Mouse (Mus musculus) hindbrain, embryonic 15.5 days (tissue): ENCODE results near the gene Syndig1l. TPM values are rescaled to one million over a fixed set of nuclear protein-coding genes. Genes with fewer than 3 reads are reported as not detected.
A peak's percentile ranks its signal among the peaks of the same experiment; 100 is the strongest.

Source experiments
- ATAC-seq: fragments of 200-750 bp; cut with Nextera tagmentation; 2 replicates; pipeline ENCODE4 v1.8.0; 2017; ENCODE audit warnings: low read depth, moderate number of reproducible peaks, moderate TSS enrichment; ENCODE audit not compliant: low FRiP score
- H3K27ac ChIP-seq: fragments of 300-500 bp; sonication (generic); replicated peaks from 2 replicates; pipeline ENCODE4 v1.5.1; 2015; ENCODE audit warnings: mild to moderate bottlenecking, inconsistent platforms
- H3K27me3 ChIP-seq: fragments of 300-500 bp; sonication (generic); 2 replicates; pipeline ENCODE4 v1.6.1; 2015; ENCODE audit warnings: control low read depth, inconsistent platforms
- H3K36me3 ChIP-seq: fragments of 300-500 bp; sonication (generic); 2 replicates; pipeline ENCODE4 v1.6.1; 2015; ENCODE audit warnings: control low read depth, inconsistent platforms
- H3K4me1 ChIP-seq: fragments of 300-500 bp; sonication (generic); replicated peaks from 2 replicates; pipeline ENCODE4 v1.6.1; 2015; ENCODE audit warnings: control low read depth, inconsistent platforms
- H3K4me2 ChIP-seq: fragments of 300-500 bp; sonication (generic); 2 replicates; pipeline ENCODE4 v1.6.1; 2015; ENCODE audit warnings: moderate library complexity, mild to moderate bottlenecking, inconsistent platforms
- H3K4me3 ChIP-seq: fragments of 300-500 bp; sonication (generic); 2 replicates; pipeline ENCODE4 v1.5.1; 2015; ENCODE audit warnings: mild to moderate bottlenecking, inconsistent platforms
- H3K9ac ChIP-seq: fragments of 300-500 bp; sonication (generic); 2 replicates; pipeline ENCODE4 v1.6.1; 2015; ENCODE audit warnings: inconsistent platforms
- H3K9me3 ChIP-seq: fragments of 300-500 bp; sonication (generic); 2 replicates; pipeline ENCODE4 v1.6.1; 2016; ENCODE audit warnings: control low read depth, inconsistent platforms
- WGBS: fragments of 180-500 bp; shearing (Covaris S2); methylation state at CpG from one replicate; pipeline ENCODE4 v1.1.7; 2015; 5-methylcytosine and 5-hydroxymethylcytosine counted together
- polyA plus RNA-seq: library from polyadenylated mRNA; unstranded; fragments of >200 nt; fragmentation: Nextera tagmentation; extraction: Ambion mirVana; gene quantifications from 2 replicates; pipeline ENCODE4 v1.2.1, GENCODE M21; 2015

The Syndig1l gene
- polyA plus RNA-seq, 1 experiment from 2014 or later: 12.0 TPM

DNA sequence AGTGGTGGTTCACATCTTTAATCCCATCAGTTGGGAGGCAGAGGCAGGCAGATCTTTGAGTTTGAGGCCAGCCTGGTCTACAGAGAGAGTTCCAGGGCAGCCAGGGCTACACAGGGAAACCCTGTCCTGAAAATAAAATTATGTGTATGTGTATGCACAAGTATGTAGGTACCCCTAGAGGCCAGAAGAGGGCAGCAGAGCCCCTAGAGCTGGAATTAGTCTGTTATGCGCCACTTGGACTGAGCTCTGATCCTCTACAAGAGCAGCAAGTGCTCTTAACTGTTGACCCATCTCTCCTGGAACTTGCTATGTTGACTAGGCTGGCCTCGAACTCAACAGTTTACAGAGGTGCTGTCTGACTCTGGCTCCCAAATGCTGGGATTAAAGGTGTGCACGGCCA lies 28.1 kb downstream of the Syndig1l start:
- Histone ChIP-seq H3K9ac (no peak overlapping the region), H3K4me3 (no peak overlapping the region), H3K4me1 (peaks cover 12% of the 10 kb centered on the region), H3K36me3 (no peaks in the 10 kb centered on the region), H3K27me3 (no peaks in the 10 kb centered on the region), H3K27ac (no peak overlapping the region), H3K4me2 (no peak overlapping the region), H3K9me3 (no peaks in the 10 kb centered on the region)
- no peak for ATAC-seq
- 95% methylated on average over 3 of the region's 3 CpGs for WGBS

DNA sequence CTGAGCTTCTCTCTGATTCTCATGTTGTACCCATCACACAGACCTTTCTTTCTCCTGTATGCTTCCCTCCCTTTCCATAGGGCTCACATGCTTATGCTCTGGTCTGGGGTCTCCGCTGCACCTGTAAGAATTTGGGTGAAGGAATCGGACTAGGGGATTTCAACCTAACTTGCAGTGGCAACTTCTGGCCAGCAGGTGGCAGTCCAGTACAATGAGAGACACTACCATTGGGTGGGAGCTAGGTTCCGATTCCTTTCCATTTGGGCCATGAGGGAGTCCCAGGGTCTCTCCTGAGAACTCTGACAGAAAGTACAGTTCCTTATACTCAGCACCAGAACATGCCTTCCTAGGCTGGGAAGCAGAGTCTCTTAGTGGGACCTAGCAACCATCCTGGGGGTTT lies 44.7 kb downstream of the Syndig1l start:
- H3K36me3 ChIP-seq: no peaks in the 10 kb centered on the region
- no peak overlapping the region for H3K9ac ChIP-seq
- no peaks in the 10 kb centered on the region for H3K9me3 ChIP-seq
- no peak overlapping the region for H3K4me2 ChIP-seq
- no peak overlapping the region for H3K4me3 ChIP-seq
- no peaks in the 10 kb centered on the region for H3K4me1 ChIP-seq
- H3K27ac ChIP-seq: no peak overlapping the region
- WGBS: 19% methylated on average over 3 of the region's 3 CpGs
- peak; percentile 65; the same call in 1 of the 2 replicates for ATAC-seq
- peaks cover 14% of the 10 kb centered on the region; the same call in 1 of the 2 replicates for H3K27me3 ChIP-seq

DNA sequence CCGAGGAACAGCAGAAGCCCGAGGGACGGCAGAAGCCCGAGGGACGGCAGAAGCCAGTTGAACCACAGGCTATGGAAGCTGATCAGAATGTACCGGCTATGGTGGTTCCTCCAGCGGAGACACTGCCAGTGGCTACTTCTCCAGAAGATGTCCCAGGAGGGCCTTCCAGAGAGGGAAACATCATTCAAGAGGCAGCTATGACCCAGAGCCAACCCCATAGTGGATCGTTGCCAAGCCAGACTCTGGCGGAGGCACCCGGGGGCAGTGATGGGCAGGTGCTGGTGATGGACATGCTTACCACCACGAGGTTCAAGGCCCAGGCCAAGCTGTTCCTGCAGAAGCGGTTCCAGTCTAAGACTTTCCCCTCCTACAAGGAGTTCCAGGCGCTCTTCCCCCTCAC lies 48.4 kb downstream of the Syndig1l start:
- Histone ChIP-seq H3K27ac (no peak overlapping the region), H3K27me3 (peaks cover 14% of the 10 kb centered on the region; the same call in 1 of the 2 replicates), H3K4me2 (no peak overlapping the region), H3K4me3 (no peak overlapping the region), H3K4me1 (no peaks in the 10 kb centered on the region), H3K9ac (no peak overlapping the region), H3K36me3 (no peaks in the 10 kb centered on the region), H3K9me3 (no peaks in the 10 kb centered on the region)
- ATAC-seq: no peak
- WGBS: 82% methylated on average over 13 of the region's 13 CpGs

DNA sequence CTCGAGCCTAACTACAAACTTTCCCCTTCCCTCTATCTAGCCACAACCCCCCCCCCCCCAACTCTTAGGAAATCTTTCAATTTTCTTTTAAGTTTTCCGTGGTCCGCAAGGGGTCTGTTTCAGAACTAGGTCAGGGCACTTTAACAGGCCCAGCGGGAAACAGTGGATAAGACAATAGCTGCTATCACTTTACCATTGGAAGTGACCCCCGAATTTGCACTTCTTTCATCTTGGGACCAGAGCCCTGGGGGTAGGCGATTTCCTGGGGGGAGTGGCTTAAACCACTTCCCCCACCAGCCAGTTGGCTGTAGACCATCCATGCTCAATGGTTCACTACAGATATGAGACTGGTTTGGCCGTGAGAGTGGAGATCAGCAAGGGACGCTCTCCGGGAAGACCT lies 58.0 kb downstream of the Syndig1l start, which contains the start of gene Vrtn:
Vrtn (plus strand) TSS at position 366 of the 400 bp plus-strand sequence.
- Histone ChIP-seq H3K36me3 (no peaks in the 10 kb centered on the region), H3K4me1 (no peaks in the 10 kb centered on the region; the same call in 1 of the 2 replicates), H3K9ac (no peak within 1 kb of the TSS), H3K27ac (no peak within 1 kb of the TSS), H3K4me3 (no peak within 1 kb of the TSS), H3K4me2 (no peak within 1 kb of the TSS), H3K9me3 (no peaks in the 10 kb centered on the region), H3K27me3 (peaks cover 48% of the 10 kb centered on the region)
- no peak for ATAC-seq
- 8% methylated on average over 9 of the region's 9 CpGs for WGBS

DNA sequence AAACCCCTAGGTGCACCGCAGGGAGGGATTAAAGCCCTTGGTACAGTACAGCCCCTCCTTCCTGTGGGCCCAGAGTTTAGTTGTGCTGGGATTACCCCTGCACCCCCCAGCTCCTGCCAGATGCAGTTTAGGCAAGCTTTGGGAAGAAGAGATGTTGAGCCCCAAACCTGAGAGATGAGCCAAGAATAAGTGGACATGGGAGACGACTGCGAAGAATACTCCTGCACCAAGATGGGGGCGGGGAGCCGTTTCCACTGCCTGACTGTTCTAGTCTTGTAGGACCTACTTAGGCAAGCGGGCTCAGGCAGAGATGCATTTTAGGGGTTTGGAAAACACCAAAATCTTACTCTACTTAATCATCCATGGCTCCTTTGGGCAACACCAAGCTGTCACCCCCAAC lies 58.4 kb downstream of the Syndig1l start:
- Histone ChIP-seq H3K4me3 (no peak overlapping the region), H3K27me3 (peaks cover 48% of the 10 kb centered on the region), H3K9ac (no peak overlapping the region), H3K4me1 (no peaks in the 10 kb centered on the region; the same call in 1 of the 2 replicates), H3K36me3 (no peaks in the 10 kb centered on the region), H3K4me2 (no peak overlapping the region), H3K9me3 (no peaks in the 10 kb centered on the region), H3K27ac (no peak overlapping the region)
- ATAC-seq: no peak
- WGBS: 2% methylated on average over 6 of the region's 6 CpGs

DNA sequence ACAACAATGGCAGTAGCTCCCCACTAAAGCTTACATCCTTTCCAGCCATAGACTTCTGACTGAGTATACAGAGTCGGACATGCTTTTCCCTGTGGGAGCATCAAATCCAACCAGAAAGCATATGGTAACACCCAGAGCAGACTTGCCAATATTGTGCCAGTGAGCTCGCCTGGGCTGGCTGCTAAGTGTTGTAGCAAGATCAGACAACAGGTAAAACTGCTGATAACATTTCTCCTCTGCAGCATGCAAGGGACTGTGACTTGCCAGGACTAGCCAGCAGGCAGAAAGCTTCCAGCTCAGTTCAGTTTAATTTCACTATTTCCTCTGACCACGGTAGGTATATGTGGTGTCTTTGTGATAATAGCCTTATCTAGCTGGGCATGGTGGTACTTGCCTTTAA lies 66.8 kb downstream of the Syndig1l start:
- Histone ChIP-seq H3K36me3 (no peaks in the 10 kb centered on the region), H3K4me3 (no peak overlapping the region), H3K27ac (no peak overlapping the region), H3K4me1 (no peaks in the 10 kb centered on the region), H3K27me3 (no peaks in the 10 kb centered on the region), H3K4me2 (no peak overlapping the region), H3K9me3 (no peaks in the 10 kb centered on the region), H3K9ac (no peak overlapping the region)
- 74% methylated on average over 3 of the region's 3 CpGs for WGBS
- ATAC-seq: no peak

Other genes starting within 250 kb of the Syndig1l start
- gene Aldh6a1, start 247.8 kb downstream of the Syndig1l start, polyA plus RNA-seq: 31.0 and 31.2 TPM in 2 replicates
- gene Lin52, start 247.4 kb downstream of the Syndig1l start, polyA plus RNA-seq: 31.2 and 32.6 TPM in 2 replicates
- gene Vsx2, start 129.1 kb downstream of the Syndig1l start, polyA plus RNA-seq: 3.6 TPM in 2 replicates
- gene Abcd4, start 81.4 kb downstream of the Syndig1l start, polyA plus RNA-seq: 13.8 and 15.4 TPM in 2 replicates
- gene Vrtn, start 57.8 kb downstream of the Syndig1l start, polyA plus RNA-seq: 0.05 TPM in 1 of 2 replicates, not detected in the other
- 59.0 and 64.0 TPM in 2 replicates for gene Npc2, start 74.3 kb upstream of the Syndig1l start, polyA plus RNA-seq
- gene Isca2, start 74.4 kb upstream of the Syndig1l start, polyA plus RNA-seq: 137 and 151 TPM in 2 replicates
- gene Ltbp2, start 177.7 kb upstream of the Syndig1l start, polyA plus RNA-seq: 0.26 and 0.39 TPM in 2 replicates